Mouse (Mus musculus) right cerebral cortex, postnatal 10 days (tissue): ENCODE measurements around the gene Rab3c.

Source experiments
- DNase-seq, 2 experiments: peaks; one replicate each; pipeline ENCODE4 v3.0.0; 2021; ENCODE audit warnings: low spot score in 2 of 2

The Rab3c gene

DNA sequence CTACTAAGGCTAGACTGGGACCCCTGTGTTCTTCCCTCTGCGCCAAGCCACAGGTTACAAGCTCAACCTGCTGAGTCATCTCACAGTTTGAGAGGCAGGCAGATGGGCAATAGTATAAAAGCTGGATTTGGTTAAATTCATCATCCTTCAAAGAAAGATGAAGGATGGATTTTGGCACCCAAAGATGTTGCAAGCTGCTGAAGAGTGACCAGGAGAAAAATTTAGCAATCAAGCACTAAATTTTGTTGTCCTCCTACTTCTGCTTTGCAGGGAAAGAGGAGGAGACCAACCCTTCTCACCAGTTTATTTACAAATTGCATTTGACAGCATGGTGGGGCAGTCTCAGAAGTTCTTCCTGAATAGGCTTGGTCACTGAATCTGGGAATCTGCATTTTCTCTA lies 90.8 kb downstream of the Rab3c start:
- DNase-seq: no peak

DNA sequence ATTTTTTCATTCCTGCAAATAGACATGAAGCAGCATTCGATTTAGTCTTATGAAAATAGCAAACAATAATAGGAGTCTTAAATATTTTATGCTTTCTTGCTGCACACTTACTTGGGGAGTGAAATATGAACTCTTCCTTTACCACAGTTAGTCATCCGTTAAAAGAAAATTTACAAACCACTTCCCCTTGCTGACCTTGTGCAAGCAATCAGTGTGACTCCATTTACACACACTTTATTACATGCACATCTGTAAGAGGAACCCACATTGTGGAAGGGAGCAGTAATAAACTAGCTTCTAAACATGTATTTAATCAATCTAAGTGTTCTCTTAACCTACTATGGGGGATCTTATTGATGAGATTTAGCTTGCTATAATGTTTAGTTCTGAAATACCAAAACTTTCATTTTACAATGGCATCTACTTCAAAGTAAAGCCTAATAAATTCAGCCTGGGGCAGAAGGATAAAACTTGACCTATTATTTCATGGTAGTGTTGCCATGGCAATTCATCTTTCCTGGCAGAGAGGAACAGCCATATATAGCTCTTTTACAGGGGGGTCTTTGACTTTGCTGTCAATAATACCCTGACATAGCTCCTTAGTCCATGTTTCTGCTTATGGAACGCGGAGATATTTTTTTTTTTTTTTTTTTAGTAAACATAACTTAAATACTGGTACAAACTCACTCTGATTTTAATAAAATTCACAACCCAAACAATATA lies 95.7 kb downstream of the Rab3c start:
- DNase-seq: no peak

GRCm38 (mm10) chr13:110175651-110176050 lies 105.1 kb downstream of the Rab3c start:
- DNase-seq: peak in 1 of 2 experiments; percentile 41

GRCm38 (mm10) chr13:110169669-110170068 lies 111.1 kb downstream of the Rab3c start:
- DNase-seq: no peak

DNA sequence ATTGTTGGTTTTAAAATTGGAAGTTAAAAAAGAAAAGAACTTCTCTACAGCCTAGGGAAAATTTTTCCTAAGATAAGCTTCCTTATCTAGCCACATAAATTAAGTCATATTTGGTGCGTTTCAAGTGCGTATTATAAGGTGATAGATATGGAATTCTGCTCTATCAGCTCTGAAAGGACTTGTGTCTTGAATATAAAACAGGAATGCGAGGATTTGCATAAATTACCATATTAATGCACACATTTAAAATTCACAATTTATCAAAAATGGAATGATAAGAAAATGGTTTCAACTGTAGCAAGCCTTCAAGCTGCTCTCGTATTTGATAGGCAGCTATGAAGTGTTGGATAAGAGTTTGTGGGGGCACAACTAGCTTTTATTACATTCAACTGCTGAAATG lies 111.6 kb downstream of the Rab3c start:
- DNase-seq: no peak

GRCm38 (mm10) chr13:110168570-110168969 lies 112.2 kb downstream of the Rab3c start:
- DNase-seq: no peak

DNA sequence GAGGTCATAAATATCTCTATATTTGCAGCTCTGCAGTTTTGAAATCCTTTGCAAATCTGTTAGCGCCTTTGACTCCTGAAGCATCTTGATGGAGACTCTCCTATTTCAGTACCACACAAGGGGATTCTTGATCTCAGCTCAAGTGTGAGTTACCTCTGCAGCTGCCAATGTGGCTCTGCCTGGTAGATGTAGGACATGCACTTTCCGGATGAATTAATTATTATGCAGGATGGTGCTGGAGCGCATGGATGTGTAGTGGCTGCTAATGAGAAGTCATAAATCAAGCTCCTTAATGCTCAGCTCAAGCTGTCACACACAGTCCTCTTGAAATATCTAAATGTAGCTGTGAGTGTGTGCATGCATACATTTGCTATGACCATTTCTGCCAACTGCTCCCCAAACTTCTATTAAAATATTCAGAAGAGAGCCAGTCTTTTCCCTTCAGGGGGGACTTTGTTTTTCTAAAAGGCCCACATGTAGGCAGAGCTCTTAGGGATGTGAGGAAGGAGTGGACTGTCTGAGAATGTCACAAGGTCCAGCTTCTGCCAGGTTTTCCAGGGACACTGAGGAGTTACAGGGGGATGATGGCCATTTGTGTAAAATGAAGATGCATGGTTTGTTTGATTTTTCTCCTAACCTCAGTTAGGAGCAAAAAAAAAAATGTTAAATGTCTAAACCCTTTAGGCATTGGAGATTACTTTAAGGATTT lies 114.0 kb downstream of the Rab3c start:
- DNase-seq: peak in 1 of 2 experiments; percentile 17

- DNase-seq: no peak
These were observed 120.8 kb downstream of the Rab3c start for GRCm38 (mm10) chr13:110159980-110160379.

- DNase-seq: peak in 1 of 2 experiments; percentile 18
These were observed 121.9 kb downstream of the Rab3c start for GRCm38 (mm10) chr13:110158588-110159519.

DNA sequence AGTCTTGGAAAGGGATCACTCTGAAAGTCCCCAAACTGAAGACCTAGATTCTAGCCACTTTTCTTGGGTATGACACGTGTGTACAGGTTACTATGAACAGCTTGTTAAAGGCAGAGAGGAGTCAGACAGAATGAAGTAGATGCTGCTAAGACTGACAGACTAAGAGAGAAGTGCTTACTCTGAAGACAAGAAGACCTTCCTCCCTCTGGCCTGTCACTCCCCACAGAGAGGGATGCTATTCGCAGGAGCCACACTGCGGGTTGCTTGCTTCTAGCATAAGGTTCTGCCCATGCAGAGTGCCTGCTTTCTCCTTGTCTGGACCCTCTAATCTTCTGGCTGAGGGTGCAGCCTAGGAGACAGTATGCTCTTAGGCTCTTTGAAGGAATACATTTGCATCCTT lies 135.3 kb downstream of the Rab3c start:
- DNase-seq: no peak

- peak; percentile 27 to 51 for DNase-seq
These were observed 135.8 kb downstream of the Rab3c start for GRCm38 (mm10) chr13:110145019-110145418.

GRCm38 (mm10) chr13:110139339-110139738 lies 141.5 kb downstream of the Rab3c start:
- peak; percentile 70 to 78 for DNase-seq

- DNase-seq: no peak
These were observed 142.2 kb downstream of the Rab3c start for GRCm38 (mm10) chr13:110138644-110139043.

GRCm38 (mm10) chr13:110127613-110128258 lies 153.1 kb downstream of the Rab3c start:
- no peak for DNase-seq

DNA sequence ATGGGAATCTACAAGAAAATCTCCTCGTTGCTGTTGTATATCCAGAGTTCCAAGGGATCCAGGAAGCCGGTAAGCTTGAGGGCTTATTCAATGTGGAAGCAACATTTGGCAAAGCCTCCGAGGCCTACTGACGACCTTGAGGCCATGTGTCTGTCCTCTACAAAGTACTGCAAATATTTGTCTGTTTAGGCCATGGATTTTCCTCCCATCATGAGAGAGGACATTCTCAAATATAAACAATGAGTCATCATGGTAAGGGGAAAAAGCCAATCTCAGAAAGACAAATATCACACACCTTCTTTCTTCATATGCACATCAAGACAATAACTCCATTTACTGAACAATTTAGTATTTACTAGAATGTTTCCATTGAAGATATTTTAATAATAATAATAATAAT lies 158.0 kb downstream of the Rab3c start:
- no peak for DNase-seq

DNA sequence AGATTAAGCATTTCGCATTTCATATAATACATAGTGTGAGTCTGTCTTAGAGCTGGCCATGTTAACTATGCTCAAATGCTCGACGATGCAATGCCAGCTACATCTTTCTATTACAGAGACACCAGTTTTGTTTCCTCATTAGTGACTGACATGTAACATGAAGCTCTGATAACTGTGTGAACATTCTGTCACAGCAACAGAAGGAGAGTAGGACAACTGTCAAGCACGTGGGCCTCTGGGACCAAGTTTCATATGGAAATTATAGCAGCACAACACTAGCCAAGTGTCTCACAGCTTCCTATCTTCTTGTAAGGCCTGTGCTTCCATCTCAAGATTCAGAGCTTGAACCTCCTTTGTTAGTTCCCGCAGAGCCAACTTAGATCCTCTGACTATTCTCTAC lies 163.9 kb downstream of the Rab3c start:
- DNase-seq: peak in 1 of 2 experiments; percentile 46

- no peak for DNase-seq
These were observed 164.5 kb downstream of the Rab3c start for GRCm38 (mm10) chr13:110116316-110116715.

- DNase-seq: no peak
These were observed 165.7 kb downstream of the Rab3c start for GRCm38 (mm10) chr13:110114870-110115645.

DNA sequence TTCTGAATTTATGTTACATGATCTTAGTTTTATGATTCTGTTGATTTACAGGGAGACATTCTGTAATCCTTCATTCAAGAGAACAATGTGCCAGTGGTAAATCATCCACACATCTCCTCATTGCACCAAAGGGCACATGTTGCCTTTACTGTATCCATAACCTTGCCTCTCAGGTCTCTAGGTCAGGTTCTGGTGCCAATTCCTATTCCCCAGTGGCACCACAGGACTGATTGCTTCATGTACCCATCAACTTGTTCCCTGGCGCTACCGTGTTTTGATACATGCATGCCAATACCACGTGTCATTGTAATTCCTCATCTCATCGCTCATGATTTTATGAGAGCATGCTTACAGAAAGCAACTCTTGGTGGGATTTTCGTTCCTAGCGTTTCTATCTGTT lies 167.1 kb downstream of the Rab3c start:
- DNase-seq: no peak

GRCm38 (mm10) chr13:110097424-110098050 lies 183.3 kb downstream of the Rab3c start:
- DNase-seq: peak; percentile 58
